Mouse (Mus musculus) macrophage (primary cell): Measurements from ENCODE around the gene Cdc42se2. TPM values are rescaled to one million over a fixed set of nuclear protein-coding genes. Genes with fewer than 3 reads are reported as not detected.
A peak's percentile ranks its signal among the peaks of the same experiment; 100 is the strongest.

Experiments
- H3K27ac ChIP-seq: fragments of 350-480 bp; formaldehyde crosslinking; 2 replicates; pipeline ENCODE4 v1.9.0; 2021
- H3K36me3 ChIP-seq: fragments of 350-480 bp; formaldehyde crosslinking; 2 replicates; pipeline ENCODE4 v1.9.0; 2021; ENCODE audit errors: inconsistent target
- H3K4me3 ChIP-seq: fragments of 350-480 bp; formaldehyde crosslinking; 2 replicates; pipeline ENCODE4 v1.9.0; 2021; ENCODE audit errors: inconsistent target
- H3K79me2 ChIP-seq: fragments of 350-480 bp; formaldehyde crosslinking; 2 replicates; pipeline ENCODE4 v1.9.0; 2021; ENCODE audit errors: inconsistent target
- WGBS: methylation state at CpG from one replicate; pipeline ENCODE4 v1.1.7; 2026; ENCODE audit warnings: inconsistent platforms; ENCODE audit not compliant: missing documents; 5-methylcytosine and 5-hydroxymethylcytosine counted together
- polyA plus RNA-seq: library from polyadenylated mRNA; stranded (reverse); fragments of 250-400 nt; gene quantifications from 3 replicates; pipeline ENCODE4 v1.2.4, GENCODE M21; 2018; ENCODE audit warnings: inconsistent platforms

Gene Cdc42se2
- polyA plus RNA-seq, 1 experiment from 2014 or later = 72.7 TPM

DNA sequence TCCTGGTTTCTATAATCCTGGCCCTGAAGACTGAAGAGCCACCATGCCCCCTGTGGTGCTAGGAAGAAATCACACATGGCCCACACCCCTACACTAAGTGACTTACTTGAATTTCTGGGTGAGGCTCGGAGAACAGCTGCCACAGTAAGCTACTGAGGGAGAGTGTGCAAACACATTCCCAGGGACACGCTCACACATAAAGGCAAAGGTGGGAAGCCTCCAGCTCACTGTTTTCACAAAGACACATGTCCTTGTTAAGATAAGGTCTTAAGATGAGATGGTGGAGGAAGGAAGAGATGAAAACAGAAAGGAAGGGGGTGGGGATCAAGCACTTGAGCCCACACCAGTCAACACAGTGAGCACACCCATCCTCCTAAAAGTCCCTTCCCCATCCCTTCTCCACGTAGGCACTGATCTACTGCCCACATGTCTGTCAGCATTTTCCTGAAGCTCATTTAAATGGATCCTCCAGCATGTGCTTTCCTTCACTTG lies 60.9 kb downstream of the Cdc42se2 start:
- Histone ChIP-seq H3K27ac (peak overlapping the region; percentile 72), H3K36me3 (peaks cover 23% of the 10 kb centered on the region), H3K79me2 (peaks cover 90% of the 10 kb centered on the region), H3K4me3 (no peak overlapping the region)
- 64% methylated on average over 2 of the region's 3 CpGs for WGBS

DNA sequence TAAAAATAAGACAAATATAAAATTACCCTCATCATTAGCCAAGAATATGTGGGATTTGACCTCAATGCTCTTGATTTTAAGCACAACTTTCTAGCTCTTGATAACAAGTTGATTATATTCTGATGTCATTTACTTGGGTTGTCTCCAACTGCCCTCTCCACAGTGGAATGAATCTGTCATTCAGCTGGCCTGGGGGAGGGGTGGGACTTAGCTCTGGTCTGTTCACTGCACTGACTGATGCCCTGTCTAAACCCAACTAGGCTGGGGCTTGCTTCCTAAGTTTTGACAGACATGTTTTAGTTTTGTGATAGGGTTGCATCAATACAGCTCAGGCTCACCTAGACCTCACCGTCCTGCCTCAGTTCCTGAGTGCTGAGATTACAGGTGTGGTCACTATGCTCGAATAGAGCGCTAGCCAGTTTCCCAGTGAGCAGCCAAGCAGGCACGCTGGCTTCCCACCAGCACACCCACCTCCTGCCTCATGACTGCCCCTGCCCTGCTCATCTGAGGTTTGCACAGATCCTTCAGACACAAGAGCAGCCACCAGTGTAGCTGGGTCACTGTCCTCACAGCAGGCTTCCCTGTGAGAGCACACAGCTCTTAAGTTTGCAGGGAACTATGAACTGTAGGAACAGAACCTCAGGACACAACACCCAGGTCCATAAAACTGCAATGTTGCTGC lies 63.0 kb downstream of the Cdc42se2 start:
- 92% methylated on average over 4 of the region's 4 CpGs for WGBS

DNA sequence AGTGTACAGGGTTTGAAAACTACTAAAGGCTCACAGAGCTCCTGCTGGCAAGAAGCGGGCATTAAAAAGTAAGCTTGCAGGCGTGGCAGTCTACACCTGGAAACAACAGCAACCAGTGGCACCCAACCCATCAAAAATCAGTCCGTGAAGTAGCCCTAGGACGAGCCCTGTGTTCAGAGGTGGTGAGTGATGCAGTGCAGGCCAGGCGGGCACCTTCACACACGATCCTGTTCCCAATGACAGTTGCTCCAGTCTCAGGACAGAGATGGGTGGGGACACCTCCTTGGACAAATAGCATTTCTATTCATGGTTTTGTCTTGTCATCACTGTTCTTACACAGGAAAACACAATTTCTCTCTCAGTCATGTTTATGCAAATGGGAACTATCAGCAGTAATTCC lies 65.4 kb downstream of the Cdc42se2 start:
- peaks cover 79% of the 10 kb centered on the region for H3K79me2 ChIP-seq
- H3K4me3 ChIP-seq = no peak overlapping the region
- peaks cover 62% of the 10 kb centered on the region for H3K36me3 ChIP-seq
- 94% methylated on average over 6 of the region's 6 CpGs for WGBS
- no peak overlapping the region for H3K27ac ChIP-seq

More for the DNA sequence above, 63.0 kb downstream of the Cdc42se2 start:
- peaks cover 39% of the 10 kb centered on the region for H3K36me3 ChIP-seq
- peaks cover 88% of the 10 kb centered on the region for H3K79me2 ChIP-seq
- H3K27ac ChIP-seq = no peak overlapping the region
- no peak overlapping the region for H3K4me3 ChIP-seq

DNA sequence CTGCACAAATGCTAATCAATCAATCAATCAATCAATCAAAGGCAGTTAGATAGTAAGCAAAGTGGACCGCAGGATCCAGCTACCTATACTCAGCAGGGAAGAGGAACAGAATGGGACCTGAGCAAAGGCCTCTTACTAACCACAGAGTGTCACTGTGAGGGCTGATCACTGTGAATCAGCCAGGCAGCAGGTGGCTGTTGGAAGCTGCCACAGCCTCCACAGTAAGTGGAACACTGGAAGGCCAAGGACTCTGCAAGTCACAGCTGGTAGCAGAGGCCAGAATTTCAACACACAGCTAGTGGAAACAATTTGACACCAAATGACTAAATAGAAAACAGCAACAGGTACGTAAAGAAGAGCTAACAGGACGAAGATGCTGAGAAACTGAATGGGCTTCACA lies 68.9 kb downstream of the Cdc42se2 start:
- peaks cover 44% of the 10 kb centered on the region; the same call in 1 of the 2 replicates for H3K79me2 ChIP-seq
- peaks cover 70% of the 10 kb centered on the region for H3K36me3 ChIP-seq
- WGBS = 92% methylated on average over 3 of the region's 3 CpGs
- H3K27ac ChIP-seq = no peak overlapping the region
- no peak overlapping the region for H3K4me3 ChIP-seq

DNA sequence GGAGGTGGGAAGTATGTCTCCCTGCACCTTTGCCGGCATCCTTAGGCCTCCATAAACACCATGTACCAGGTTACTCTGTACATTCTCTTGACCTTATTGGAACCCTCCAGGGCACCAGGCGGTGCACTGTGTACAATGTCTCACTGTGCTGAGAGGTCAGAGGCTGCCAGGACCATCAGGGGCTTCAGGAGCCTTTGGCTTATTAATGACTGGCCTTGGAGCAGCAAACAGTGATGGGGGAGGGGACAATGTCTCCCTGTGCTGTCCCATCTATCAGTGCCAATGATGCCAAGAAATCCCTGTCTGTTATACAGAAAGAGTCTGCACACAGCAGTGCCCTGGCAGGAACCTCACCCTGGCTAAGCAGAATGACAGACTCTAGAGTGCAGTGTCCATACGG lies 69.6 kb downstream of the Cdc42se2 start:
- Histone ChIP-seq H3K27ac (no peak overlapping the region), H3K79me2 (peaks cover 38% of the 10 kb centered on the region; the same call in 1 of the 2 replicates), H3K36me3 (peaks cover 64% of the 10 kb centered on the region), H3K4me3 (no peak overlapping the region)
- 100% methylated on average over 3 of the region's 3 CpGs for WGBS

DNA sequence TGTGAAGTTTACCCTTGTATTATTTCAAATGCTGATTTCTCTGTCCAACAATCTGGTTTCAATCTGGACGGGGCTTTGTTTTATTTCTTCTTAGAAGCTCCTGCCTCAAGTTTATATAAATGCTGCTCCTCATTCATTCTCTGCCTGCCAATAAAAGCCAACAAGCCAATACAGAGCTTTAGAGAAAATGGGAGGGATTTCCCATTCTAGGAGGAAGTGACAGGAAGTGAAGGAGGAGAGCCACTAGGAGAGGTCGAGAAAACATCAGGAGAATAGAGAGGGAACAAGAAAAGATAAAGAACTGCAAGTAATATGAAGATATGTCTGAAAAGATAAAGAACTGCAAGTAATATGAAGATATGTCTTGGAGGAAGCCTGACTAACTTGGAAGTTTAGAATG lies 74.6 kb downstream of the Cdc42se2 start:
- H3K4me3 ChIP-seq = no peak overlapping the region
- 92% methylated on average over 2 of the region's 2 CpGs for WGBS

DNA sequence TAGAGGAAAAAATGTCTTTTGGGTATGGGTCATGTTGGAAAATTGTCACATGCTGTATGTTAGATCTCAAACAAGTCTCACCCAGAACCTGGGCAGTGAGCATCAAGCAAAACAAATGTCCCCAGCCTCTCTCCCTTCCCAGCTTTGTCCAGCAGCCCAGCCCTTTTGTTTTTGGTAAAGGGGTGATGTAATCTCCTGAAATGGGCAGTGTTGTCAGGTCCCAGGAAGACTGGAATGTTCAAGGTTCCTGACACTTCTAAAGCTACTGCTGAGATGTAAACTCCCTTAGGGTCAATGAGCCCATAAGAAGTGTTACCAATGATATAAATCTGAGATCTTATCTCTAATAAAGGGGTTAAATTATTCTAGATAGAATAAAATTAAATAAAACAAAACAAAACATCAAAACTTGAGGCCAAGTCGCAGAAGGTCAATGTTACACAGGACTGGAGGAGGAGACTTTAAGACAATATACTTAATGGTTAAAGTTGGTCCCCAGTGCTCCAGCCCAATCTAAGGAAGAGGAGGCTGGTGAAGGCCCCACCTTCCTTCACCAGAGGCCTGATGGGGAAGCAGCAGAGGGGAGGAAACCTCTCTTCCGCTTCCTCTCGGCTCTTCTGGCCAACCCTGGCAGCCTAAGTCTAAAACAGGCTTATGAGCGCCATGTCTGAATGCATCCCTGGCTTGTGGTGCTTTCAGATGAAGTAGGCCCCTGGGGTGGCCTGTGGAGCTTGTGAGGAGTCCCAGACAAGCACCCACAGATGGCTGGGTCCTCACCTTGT lies 76.8 kb downstream of the Cdc42se2 start:
- WGBS = 67% methylated on average over 4 of the region's 4 CpGs
- Histone ChIP-seq H3K79me2 (no peaks in the 10 kb centered on the region), H3K4me3 (no peak overlapping the region), H3K27ac (no peak overlapping the region), H3K36me3 (no peaks in the 10 kb centered on the region)

More for the DNA sequence above, 74.6 kb downstream of the Cdc42se2 start:
- Histone ChIP-seq H3K36me3 (peaks cover 19% of the 10 kb centered on the region), H3K27ac (no peak overlapping the region), H3K79me2 (no peaks in the 10 kb centered on the region)

DNA sequence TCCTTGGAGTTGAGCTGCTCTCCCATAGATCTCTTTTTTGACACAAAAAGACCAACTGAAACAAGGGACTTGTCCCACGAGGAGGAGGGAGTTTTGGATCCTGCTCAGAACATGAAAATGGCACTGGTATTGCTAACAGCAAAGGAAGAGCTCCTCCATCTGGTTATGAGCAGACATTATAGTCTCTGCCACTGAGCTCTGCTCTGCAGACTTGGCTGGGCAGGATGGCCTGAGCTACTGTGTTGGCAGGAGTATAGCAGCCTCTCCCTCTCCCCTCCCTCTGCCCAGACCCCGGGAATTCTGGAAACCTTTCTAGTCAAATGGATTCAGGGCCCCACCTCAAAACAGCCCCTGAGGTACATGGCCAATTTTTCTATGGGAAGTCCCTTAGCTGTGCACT lies 77.8 kb downstream of the Cdc42se2 start:
- Histone ChIP-seq H3K36me3 (no peaks in the 10 kb centered on the region), H3K27ac (no peak overlapping the region), H3K79me2 (no peaks in the 10 kb centered on the region), H3K4me3 (no peak overlapping the region)
- WGBS = 66% methylated on average over 2 of the region's 2 CpGs

DNA sequence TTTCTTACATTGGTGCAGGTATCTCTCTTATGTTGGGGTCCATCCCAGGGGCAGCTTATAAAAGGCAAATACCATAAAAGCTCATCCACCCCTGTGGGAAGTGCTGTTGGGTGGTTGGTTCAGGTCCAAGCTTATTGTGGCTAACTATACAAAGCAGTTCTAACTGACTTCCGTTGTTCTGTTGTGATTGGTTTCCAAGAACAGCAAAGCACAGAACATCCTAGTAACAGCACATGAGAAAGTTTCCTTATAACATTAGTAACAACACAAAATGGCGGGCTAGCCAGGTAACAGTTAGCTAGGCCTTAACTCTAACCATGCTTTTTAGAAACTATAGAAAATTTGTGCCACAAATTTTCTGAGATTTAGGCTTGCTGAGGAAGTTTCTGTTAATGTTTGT lies 79.3 kb downstream of the Cdc42se2 start:
- no peak overlapping the region for H3K27ac ChIP-seq
- 85% methylated on average over 2 of the region's 2 CpGs for WGBS
- H3K36me3 ChIP-seq = no peaks in the 10 kb centered on the region
- no peaks in the 10 kb centered on the region for H3K79me2 ChIP-seq
- no peak overlapping the region for H3K4me3 ChIP-seq

DNA sequence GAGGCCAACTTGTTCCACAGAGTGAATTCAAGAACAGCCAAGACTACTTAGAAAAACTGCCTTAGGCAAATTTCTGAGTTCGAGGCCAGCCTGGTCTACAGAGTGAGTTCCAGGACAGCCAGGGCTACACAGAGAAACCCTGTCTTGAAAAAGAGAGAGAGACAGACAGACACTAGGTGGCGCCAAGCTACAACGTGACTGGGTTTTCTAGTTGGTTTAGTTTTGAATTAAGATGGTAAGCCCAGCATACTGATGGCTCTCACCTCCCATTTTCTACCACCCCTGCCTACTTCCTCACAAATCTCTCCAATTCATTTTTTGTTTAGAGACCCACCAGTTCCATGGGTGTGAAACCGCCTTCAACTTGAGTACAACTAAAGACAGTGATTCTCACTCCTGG lies 84.2 kb downstream of the Cdc42se2 start:
- no peak overlapping the region for H3K27ac ChIP-seq
- WGBS = 38% methylated on average over 4 of the region's 4 CpGs
- no peak overlapping the region for H3K4me3 ChIP-seq
- no peaks in the 10 kb centered on the region for H3K36me3 ChIP-seq
- no peaks in the 10 kb centered on the region for H3K79me2 ChIP-seq

DNA sequence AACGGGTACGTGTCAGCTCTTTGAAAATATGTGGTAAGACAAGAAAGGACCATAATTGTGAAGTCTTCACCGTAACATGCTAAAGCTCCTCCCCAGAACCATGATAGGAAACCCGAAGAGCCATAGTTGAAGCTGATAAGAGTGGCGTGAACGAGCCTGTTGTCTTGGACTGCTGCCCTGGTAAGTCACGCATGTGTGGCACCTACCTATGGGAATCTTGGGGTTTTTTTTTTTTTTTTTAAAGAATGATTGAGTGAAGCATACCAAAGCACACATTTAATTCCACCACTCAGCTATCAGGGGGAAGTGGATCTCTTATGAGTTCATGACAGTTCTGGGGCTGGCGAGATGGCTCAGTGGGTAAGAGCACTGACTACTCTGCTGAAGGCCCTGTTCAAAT lies 85.6 kb downstream of the Cdc42se2 start:
- WGBS = 84% methylated on average over 8 of the region's 8 CpGs
- no peak overlapping the region for H3K27ac ChIP-seq
- H3K79me2 ChIP-seq = no peaks in the 10 kb centered on the region
- H3K4me3 ChIP-seq = no peak overlapping the region
- peaks cover 4% of the 10 kb centered on the region; the same call in 1 of the 2 replicates for H3K36me3 ChIP-seq

DNA sequence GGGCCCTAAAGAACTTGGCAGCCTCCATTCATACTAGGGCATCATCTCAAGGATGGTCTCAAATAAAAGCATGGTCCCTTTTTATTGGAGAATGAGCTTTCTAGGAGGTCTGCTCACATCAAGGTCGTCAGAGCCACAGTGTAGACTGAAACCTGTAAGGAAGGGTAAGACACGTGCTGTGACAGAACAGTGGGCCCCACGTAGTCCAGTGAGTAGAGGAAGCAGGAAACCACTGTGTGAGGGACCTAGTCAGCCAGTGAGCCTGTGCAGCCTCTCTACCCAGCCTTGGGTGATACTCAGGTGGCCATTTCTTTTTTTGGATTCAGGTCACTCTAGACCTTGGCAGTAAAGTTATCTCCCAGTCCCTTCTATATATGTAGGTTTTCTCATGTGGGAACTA lies 87.5 kb downstream of the Cdc42se2 start:
- H3K27ac ChIP-seq = no peak overlapping the region
- H3K36me3 ChIP-seq = peaks cover 18% of the 10 kb centered on the region
- H3K79me2 ChIP-seq = no peaks in the 10 kb centered on the region
- 23% methylated on average over 3 of the region's 3 CpGs for WGBS
- no peak overlapping the region for H3K4me3 ChIP-seq

DNA sequence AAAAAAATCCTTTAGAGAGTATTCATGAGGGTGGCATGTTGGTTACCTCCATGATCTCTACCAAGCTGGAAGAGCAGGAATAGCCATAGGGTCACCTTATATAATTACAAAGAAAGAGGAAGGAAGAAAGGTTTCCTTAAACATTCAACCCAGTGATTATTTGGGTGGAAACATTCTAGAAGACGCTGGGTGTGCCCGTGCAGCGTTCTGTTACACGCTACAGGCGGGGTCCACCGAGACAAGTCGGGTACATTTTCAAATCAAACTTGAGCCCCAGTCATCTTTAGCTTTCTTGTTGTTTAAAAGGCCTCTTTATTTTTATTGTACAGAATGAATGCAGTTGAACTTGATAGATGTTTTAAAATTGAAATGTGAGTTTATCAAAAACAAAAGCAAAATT lies 88.8 kb downstream of the Cdc42se2 start:
- WGBS = 34% methylated on average over 7 of the region's 7 CpGs
- H3K4me3 ChIP-seq = no peak overlapping the region
- H3K27ac ChIP-seq = no peak overlapping the region
- peaks cover 22% of the 10 kb centered on the region for H3K36me3 ChIP-seq
- peaks cover 11% of the 10 kb centered on the region; the same call in 1 of the 2 replicates for H3K79me2 ChIP-seq

DNA sequence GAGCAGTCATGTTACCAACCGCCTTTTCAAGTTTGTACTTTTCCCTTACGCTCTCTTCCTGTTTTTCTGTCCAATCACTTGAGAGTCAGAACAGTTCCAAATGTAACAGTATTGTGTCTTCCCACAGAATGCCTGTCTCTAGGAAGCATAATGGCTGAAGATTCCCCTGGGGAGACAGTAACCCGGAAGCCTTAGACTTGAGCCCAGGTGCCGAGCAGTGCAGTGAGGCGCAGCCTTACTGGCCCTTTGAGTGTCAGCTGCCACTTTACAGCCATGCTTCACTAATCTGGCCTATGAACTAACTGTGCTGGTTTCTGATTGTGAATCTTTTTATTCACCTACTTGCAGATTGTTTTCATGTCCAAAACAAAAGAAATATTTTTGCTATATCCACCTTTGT lies 89.9 kb downstream of the Cdc42se2 start:
- H3K27ac ChIP-seq = no peak overlapping the region
- H3K4me3 ChIP-seq = no peak overlapping the region
- 91% methylated on average over 5 of the region's 5 CpGs for WGBS
- peaks cover 22% of the 10 kb centered on the region for H3K36me3 ChIP-seq
- H3K79me2 ChIP-seq = peaks cover 16% of the 10 kb centered on the region

DNA sequence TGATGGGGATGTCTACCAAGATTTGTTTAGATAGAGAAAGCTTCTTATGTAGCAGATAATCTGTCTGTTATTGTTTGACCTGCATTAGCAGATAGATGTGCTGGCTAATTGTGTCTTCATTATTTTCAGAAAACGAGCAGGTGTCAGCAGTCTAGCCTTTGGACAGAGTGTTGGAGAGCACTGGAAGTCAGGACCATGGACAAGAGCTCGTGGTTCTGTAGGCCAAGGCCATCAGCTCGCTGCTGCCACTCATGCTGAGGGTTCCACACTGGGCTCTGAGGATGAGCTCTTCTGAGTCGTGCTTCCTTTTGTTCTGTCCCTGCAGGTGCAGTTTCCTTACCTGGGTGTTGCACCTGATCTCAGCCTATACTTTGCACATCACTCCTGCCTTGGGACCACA lies 91.5 kb downstream of the Cdc42se2 start:
- WGBS = 86% methylated on average over 4 of the region's 4 CpGs
- Histone ChIP-seq H3K36me3 (peaks cover 27% of the 10 kb centered on the region), H3K4me3 (no peak overlapping the region), H3K27ac (no peak overlapping the region), H3K79me2 (peaks cover 26% of the 10 kb centered on the region)
